Mouse (Mus musculus) forebrain, embryonic 14.5 days (tissue): Measurements from ENCODE around the gene Supt20. TPM values are rescaled to one million over a fixed set of nuclear protein-coding genes. Genes with fewer than 3 reads are reported as not detected.
A peak's percentile ranks its signal among the peaks of the same experiment; 100 is the strongest.

ENCODE experiments used
- ATAC-seq: fragments of 200-750 bp; cut with Nextera tagmentation; 2 replicates; pipeline ENCODE4 v1.8.0; 2017; ENCODE audit warnings: mild to moderate bottlenecking, moderate library complexity
- DNase-seq: peaks from one replicate; pipeline ENCODE4 v3.0.0-alpha.2; 2015; ENCODE audit warnings: low spot score
- H3K27ac ChIP-seq: fragments of 300-500 bp; sonication (generic); 2 replicates; pipeline ENCODE4 v1.5.1; 2014; ENCODE audit warnings: low read depth, mild to moderate bottlenecking, control low read depth, low read length, moderate library complexity
- H3K27me3 ChIP-seq: fragments of 300-500 bp; sonication (generic); replicated peaks from 2 replicates; pipeline ENCODE4 v1.6.1; 2014; ENCODE audit warnings: low read length, control low read depth, mixed read lengths; ENCODE audit not compliant: control insufficient read depth, insufficient read depth
- H3K36me3 ChIP-seq: fragments of 300-500 bp; sonication (generic); 2 replicates; pipeline ENCODE4 v1.6.1; 2014; ENCODE audit warnings: low read length, control low read depth; ENCODE audit not compliant: control insufficient read depth, insufficient read depth
- H3K4me1 ChIP-seq: fragments of 300-500 bp; sonication (generic); 2 replicates; pipeline ENCODE4 v1.6.1; 2014; ENCODE audit warnings: antibody characterized with exemption, low read length, control low read depth; ENCODE audit not compliant: control insufficient read depth, insufficient read depth
- H3K4me2 ChIP-seq: fragments of 300-500 bp; sonication (generic); 2 replicates; pipeline ENCODE4 v1.6.1; 2014; ENCODE audit warnings: mild to moderate bottlenecking, control low read depth, low read length
- H3K4me3 ChIP-seq: fragments of 300-500 bp; sonication (generic); 2 replicates; pipeline ENCODE4 v1.5.1; 2014; ENCODE audit warnings: low read depth, low read length, control low read depth
- H3K9ac ChIP-seq: fragments of 300-500 bp; sonication (generic); 2 replicates; pipeline ENCODE4 v1.6.1; 2014; ENCODE audit warnings: mild to moderate bottlenecking, low read length, control low read depth, moderate library complexity
- H3K9me3 ChIP-seq: fragments of 300-500 bp; sonication (generic); replicated peaks from 2 replicates; pipeline ENCODE4 v1.6.1; 2016; ENCODE audit warnings: low read length, control low read depth, mixed read lengths; ENCODE audit not compliant: control insufficient read depth
- WGBS: fragments of 180-500 bp; shearing (Covaris S2); extraction: QIAGEN DNeasy Blood & Tissue Kit; methylation state at CpG from one replicate; pipeline ENCODE4 v1.1.7; 2014; 5-methylcytosine and 5-hydroxymethylcytosine counted together
- polyA plus RNA-seq: library from polyadenylated mRNA; unstranded; fragments of >200 nt; fragmentation: Nextera tagmentation; extraction: Ambion mirVana; gene quantifications from 2 replicates; pipeline ENCODE4 v1.2.1, GENCODE M21; 2014

Gene Supt20
- polyA plus RNA-seq = 74.2 and 87.7 TPM in 2 replicates

DNA sequence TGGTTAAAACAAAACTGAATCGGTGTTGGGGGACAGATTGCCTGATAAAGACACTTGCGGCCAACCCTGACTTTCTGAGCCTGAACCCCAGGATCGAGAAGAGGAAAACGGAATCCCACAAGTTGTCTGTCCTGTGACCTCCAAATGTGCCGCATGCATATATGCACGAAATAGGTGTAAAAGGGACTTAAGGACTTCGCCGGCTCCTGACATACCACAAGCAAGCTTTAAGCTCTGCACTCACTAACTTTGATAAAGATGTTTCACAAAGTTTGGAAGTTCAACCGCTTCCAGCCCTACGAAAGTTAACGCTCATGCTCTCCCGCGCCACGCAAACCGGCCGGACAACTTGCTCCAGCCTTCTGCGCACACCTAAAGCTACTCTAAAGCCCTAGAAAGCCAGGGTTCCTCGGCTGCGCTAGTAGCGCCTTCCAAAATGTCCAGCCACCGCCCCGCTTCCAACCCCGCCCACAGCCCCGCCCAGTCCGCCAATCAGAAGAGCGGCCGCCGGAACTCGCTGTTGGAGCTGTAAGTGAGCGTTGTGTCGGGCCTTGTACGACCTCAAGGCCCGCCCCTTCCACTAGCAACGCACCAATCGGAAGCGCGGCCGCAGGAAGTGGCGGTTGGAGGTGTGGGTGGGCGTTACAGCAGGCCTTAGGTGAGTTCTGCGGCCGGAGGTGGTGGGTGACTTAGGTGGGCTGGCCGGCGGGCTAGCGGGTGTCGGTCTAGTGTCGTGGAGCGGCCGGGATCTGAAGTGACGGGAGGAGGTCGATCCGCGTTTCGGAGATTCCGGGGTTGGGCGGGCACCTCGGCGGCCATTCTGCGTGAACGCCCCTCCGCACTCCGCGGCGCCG lies at the start of gene Supt20:
TSS of gene Supt20 (plus strand) at position 606 of the 854 bp plus-strand sequence.
- Histone ChIP-seq H3K9ac (peak within 1 kb of the TSS; percentile 73), H3K4me2 (peak within 1 kb of the TSS; percentile 69), H3K4me1 (no peaks in the 10 kb centered on the region), H3K27ac (peak within 1 kb of the TSS; percentile 59), H3K4me3 (peak within 1 kb of the TSS; percentile 69), H3K9me3 (no peaks in the 10 kb centered on the region), H3K27me3 (no peaks in the 10 kb centered on the region), H3K36me3 (peaks cover 20% of the 10 kb centered on the region)
- peak; percentile 98 for DNase-seq
- peak; percentile 100 for ATAC-seq
- 2% methylated on average over 65 of the region's 65 CpGs for WGBS

DNA sequence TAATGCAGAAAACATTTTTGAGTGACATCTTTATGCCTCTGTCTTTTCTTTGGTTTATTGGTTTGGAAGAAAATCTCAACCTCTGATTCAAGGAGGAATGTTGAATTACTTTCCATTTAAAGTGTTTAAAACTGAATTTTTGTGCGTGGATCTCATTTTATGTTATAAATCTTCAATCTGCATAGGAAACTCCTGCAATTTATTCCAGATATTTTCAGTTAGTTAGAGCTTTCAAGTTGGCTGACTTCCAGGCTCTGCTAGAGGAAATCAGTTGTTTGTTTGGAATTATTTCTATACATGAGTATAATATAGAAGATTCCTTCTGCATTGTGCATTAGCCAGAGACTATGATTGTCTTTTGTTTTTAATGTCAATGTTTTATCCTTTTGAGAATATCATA lies 49.8 kb upstream of the Supt20 start:
- Histone ChIP-seq H3K4me3 (no peak overlapping the region), H3K9ac (no peak overlapping the region), H3K27ac (no peak overlapping the region), H3K9me3 (no peaks in the 10 kb centered on the region), H3K27me3 (no peaks in the 10 kb centered on the region), H3K36me3 (no peaks in the 10 kb centered on the region), H3K4me2 (no peak overlapping the region), H3K4me1 (no peaks in the 10 kb centered on the region)
- DNase-seq (no peak), ATAC-seq (no peak)
- 91% methylated on average over 1 of the region's 1 CpGs for WGBS

DNA sequence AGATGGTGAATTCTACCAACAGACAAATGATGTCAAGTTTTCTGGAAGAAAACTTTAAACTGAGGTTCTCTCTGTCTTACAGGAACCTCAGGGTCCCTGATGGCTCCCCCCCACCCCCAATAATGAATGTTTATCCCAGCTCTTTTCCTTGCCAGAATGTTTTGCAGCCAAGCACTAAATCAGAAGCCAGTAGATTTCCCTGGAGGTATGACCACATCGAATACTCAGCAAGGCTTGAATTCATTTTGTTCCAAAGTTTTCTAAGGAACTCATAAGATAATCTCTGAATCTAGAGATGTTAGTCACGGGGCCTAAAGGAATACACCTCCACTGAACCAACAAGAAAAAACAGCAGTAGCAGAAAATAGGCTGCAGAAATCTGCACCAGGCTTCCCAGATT lies 45.0 kb upstream of the Supt20 start:
- DNase-seq (no peak), ATAC-seq (no peak)
- no peak overlapping the region for H3K27ac ChIP-seq
- 79% methylated on average over 2 of the region's 2 CpGs for WGBS
- H3K9me3 ChIP-seq = no peaks in the 10 kb centered on the region
- H3K27me3 ChIP-seq = no peaks in the 10 kb centered on the region
- no peak overlapping the region for H3K4me2 ChIP-seq
- H3K36me3 ChIP-seq = no peaks in the 10 kb centered on the region
- no peak overlapping the region for H3K4me3 ChIP-seq
- no peak overlapping the region for H3K9ac ChIP-seq
- H3K4me1 ChIP-seq = no peaks in the 10 kb centered on the region

DNA sequence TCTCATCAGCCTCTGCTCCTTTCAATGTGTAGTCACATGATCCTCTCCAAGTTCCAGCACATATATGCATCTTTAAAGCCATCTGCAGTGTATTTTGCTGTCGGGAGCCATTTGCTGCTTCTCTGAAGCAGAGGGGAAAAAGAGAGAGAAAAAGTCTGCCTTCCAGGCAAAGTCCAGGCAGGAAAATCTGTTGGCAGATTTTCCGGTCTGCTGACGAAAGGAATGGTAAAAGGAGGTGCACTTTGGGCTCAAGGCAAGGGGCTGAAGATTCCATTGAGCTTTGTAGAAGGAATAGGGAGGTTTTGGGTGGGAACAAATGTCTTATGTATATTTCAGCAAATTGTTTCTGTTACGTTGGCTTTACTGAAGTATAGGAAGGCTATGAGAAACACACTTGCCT lies 41.0 kb upstream of the Supt20 start:
- H3K9ac ChIP-seq = no peak overlapping the region
- no peaks in the 10 kb centered on the region for H3K9me3 ChIP-seq
- no peak overlapping the region for H3K27ac ChIP-seq
- WGBS = 84% methylated on average over 4 of the region's 4 CpGs
- no peak for ATAC-seq
- H3K27me3 ChIP-seq = no peaks in the 10 kb centered on the region
- no peaks in the 10 kb centered on the region for H3K36me3 ChIP-seq
- no peaks in the 10 kb centered on the region for H3K4me1 ChIP-seq
- no peak overlapping the region for H3K4me2 ChIP-seq
- no peak for DNase-seq
- no peak overlapping the region for H3K4me3 ChIP-seq

DNA sequence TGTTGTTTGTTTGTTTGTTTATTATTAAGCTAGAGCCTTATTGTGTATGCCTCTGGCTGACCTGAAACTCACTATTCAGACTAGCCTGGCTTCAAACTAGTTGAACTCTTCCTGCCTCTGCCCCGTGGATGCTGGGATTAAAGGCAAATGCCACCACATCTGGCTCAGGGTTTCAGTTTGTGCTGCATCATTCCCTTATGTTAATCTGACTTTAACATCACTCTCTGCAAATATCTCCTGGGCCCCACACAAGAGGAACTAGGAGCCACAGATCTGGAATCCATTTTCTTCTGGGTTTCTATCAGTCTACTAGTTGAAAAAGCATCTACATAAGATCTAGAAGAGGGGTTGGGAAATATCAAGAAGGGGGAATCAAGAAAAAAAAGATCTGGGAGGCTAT lies 38.4 kb upstream of the Supt20 start:
- no peak for ATAC-seq
- no peaks in the 10 kb centered on the region for H3K9me3 ChIP-seq
- WGBS = 79% methylated on average over 1 of the region's 1 CpGs

DNA sequence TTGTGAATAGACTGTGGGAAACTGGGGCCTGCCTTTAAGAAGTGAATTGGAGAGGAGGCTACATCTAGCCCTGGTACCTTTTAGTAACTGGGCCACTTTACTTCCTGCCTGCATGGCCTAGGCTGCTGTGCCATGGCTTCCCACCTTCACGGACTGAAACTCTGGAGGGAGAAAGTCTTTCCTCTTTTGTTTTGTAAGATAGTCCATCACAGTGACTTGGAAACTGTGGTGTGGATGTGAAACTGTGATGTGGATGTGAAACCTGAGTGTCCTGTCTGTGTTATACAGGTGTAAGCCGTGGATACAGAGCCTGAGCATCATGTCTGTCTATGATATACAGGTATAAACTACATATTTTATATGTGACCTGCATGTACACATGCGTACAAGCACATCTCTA lies 35.5 kb upstream of the Supt20 start:
- Histone ChIP-seq H3K4me1 (no peaks in the 10 kb centered on the region), H3K4me3 (no peak overlapping the region), H3K9me3 (no peaks in the 10 kb centered on the region), H3K27ac (no peak overlapping the region), H3K9ac (no peak overlapping the region), H3K4me2 (no peak overlapping the region), H3K27me3 (no peaks in the 10 kb centered on the region), H3K36me3 (no peaks in the 10 kb centered on the region)
- WGBS = 77% methylated on average over 3 of the region's 3 CpGs
- ATAC-seq = no peak
- DNase-seq = no peak

More for the DNA sequence above, 38.4 kb upstream of the Supt20 start:
- Histone ChIP-seq H3K36me3 (no peaks in the 10 kb centered on the region), H3K4me3 (no peak overlapping the region), H3K4me2 (no peak overlapping the region), H3K4me1 (no peaks in the 10 kb centered on the region), H3K27ac (no peak overlapping the region), H3K27me3 (no peaks in the 10 kb centered on the region), H3K9ac (no peak overlapping the region)
- no peak for DNase-seq

DNA sequence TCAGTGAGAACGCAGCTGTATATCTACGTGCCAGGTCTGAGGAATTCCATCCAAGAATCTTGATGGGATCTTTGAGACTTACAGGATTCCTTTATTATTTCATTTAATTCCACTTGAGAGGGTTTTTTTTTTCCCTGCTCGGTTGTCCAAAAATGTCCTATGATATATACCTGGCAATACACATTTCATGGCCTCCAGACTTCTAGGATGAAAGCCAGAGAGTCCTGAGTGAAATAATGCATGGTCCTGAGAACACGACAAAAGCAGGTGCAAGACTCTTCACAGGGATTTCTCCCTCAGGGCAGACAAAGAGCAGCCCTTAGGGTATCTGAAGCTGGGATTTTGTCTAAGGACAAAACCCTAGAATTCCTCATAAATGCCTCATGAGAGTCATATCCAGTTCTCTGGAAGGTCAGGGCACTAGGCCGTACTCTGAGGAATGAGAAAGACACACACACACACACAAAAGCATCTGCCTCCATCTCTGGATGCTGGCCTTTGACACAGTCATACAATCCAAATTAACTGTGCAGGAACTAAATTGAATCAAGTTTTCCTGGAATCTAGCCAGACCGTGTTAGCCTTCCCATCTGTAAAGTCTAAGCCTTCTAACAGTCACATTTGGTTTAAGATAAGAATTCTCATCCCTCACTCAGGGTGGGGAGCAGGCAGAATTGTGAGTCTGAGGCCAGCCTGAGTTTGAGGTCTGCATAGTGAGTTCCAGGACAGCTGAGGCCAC lies 34.5 kb upstream of the Supt20 start:
- Histone ChIP-seq H3K27ac (no peak overlapping the region), H3K27me3 (no peaks in the 10 kb centered on the region), H3K9ac (no peak overlapping the region), H3K4me2 (no peak overlapping the region), H3K4me3 (no peak overlapping the region), H3K9me3 (no peaks in the 10 kb centered on the region), H3K4me1 (no peaks in the 10 kb centered on the region), H3K36me3 (no peaks in the 10 kb centered on the region)
- 81% methylated on average over 6 of the region's 6 CpGs for WGBS
- DNase-seq (peak; percentile 29), ATAC-seq (no peak)

DNA sequence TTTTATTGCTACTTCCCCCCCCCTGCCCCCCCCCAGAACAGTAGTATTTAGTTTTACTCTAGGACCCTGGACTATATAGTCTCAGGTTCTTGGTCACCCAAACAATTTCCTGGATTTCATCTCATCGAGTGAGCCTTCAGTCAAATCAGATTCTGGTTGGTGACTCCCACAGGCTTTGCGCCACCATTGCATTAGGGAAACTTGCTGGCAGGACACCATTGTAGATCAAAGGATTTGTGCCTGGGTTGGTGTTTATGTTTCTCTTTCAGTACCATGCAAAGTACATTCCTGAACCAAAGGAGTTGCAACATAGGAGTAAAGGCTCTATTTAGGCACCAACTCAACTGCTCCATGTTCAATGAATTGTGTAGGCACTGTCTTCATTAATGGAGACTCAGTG lies 32.9 kb upstream of the Supt20 start:
- H3K27ac ChIP-seq = no peak overlapping the region
- no peak overlapping the region for H3K4me3 ChIP-seq
- no peaks in the 10 kb centered on the region for H3K4me1 ChIP-seq
- no peak for DNase-seq
- H3K36me3 ChIP-seq = no peaks in the 10 kb centered on the region
- no peaks in the 10 kb centered on the region for H3K27me3 ChIP-seq
- no peak for ATAC-seq
- H3K9me3 ChIP-seq = no peaks in the 10 kb centered on the region
- 98% methylated on average over 2 of the region's 2 CpGs for WGBS
- H3K9ac ChIP-seq = no peak overlapping the region
- no peak overlapping the region for H3K4me2 ChIP-seq

DNA sequence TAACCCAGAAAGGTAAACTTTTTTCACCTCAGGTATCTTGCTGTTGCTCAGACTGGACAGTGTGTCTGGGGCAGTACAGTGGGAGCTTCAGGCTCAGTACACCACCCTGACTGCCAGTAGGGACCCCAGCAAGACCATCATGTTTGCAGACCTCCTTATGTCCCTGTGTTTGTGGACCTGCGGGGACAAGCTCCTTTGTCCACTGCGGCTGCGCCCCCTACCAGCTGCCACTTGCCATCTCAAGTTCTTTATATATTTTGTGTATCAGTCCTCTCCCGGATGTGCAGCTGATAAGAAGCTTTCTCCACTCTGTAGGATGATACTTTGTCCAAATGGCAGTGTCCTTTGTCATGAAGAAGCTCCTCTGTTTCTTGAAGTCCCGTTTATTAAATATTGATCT lies 30.2 kb upstream of the Supt20 start:
- Histone ChIP-seq H3K9ac (no peak overlapping the region), H3K27me3 (no peaks in the 10 kb centered on the region), H3K4me2 (no peak overlapping the region), H3K27ac (no peak overlapping the region), H3K4me3 (no peak overlapping the region), H3K9me3 (no peaks in the 10 kb centered on the region), H3K4me1 (no peaks in the 10 kb centered on the region), H3K36me3 (no peaks in the 10 kb centered on the region)
- DNase-seq (no peak), ATAC-seq (no peak)
- 67% methylated on average over 5 of the region's 5 CpGs for WGBS
